Mouse (Mus musculus) retina, adult 2 months (tissue): ENCODE measurements around the gene Efcab6.
A peak's percentile ranks its signal among the peaks of the same experiment; 100 is the strongest.

ENCODE experiments used
- DNase-seq: peaks from one replicate; pipeline ENCODE4 v3.0.0-alpha.2; 2012; ENCODE audit warnings: low read depth, low spot score

Efcab6 gene

DNA sequence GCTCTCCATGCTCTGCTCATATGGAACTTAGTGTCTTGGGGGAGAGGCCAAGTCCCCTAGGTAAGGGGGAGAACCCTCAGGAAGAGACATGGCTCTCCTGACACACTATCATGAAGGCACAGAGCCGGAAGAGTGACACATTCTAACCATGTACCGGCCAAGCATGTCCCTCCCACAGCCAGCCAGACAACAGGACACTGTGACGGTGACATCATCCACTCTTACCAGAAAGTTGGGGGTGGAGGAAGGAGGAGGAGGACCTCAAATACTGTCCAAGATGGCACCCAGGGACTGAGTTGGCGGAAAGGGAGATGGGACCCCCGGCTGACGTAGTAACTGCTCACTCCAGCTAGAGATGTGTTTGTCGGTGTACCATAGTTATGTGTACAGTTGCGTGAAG is 181.4 kb downstream of the Efcab6 start:
- DNase-seq: no peak

GRCm38 (mm10) chr15:83879845-83880244 is 185.3 kb downstream of the Efcab6 start:
- no peak for DNase-seq

DNA sequence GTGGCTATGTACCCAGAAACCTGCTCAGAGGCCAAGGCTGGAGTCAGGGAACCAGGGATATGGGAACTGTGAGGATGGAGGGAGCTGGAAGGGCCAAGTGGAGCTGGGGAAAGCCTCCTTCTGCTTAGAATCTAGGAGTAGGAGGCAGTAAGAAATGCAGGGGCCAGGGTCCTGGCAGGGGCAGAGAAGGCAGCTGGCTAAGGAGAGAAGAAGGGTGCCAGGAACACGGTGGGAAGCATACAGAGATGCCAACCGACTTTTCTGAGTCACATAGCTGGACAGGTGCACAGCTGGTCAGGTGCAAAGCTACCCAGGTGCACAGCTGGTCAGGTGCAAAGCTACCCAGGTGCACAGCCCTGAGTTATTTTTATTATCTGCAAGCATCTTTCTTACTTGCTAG is 187.3 kb downstream of the Efcab6 start:
- DNase-seq: no peak

- no peak for DNase-seq
These were observed 187.9 kb downstream of the Efcab6 start for GRCm38 (mm10) chr15:83877155-83877866.

GRCm38 (mm10) chr15:83870936-83871335 is 194.2 kb downstream of the Efcab6 start:
- no peak for DNase-seq

DNA sequence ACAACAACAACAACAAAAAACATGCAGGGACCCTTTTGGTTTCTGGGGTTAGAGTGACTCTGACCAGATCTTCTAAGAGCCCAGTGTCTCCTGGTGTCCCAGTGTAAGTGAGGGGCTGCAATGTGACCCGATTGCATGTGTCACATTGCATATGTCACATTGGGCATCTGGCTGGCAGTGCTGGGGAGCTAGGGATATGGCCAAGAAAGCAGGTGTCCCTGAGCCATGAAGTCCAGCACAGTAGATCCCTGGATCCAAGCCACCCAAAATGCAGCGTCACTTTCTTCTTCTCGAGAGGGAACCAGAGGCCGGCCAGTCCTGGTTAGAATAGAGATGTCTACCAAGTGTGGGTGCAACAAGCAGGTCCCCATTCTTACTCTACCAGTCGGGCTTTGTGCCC is 199.6 kb downstream of the Efcab6 start:
- no peak for DNase-seq

- peak; percentile 2 for DNase-seq
These were observed 208.1 kb downstream of the Efcab6 start for GRCm38 (mm10) chr15:83857129-83857528.

GRCm38 (mm10) chr15:83853400-83853811 is 211.8 kb downstream of the Efcab6 start:
- no peak for DNase-seq

DNA sequence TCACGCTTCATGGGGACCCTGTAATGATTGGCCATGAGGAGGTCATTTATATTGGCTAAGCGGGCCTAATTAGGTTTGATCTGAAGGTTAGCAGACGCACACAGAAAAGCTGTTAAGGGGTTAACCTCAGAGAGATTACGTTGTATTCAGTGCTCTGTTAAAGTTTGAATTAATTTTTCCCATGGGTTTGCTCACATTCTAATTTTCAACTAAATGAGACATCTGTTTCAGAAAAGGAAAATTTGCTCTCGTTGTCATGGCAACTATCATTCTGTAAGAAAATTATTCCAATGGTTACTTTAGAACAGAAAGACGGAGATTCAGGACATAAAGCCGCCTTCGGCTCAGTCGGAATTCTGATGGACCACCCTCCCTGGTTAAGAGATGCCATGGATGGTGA is 217.0 kb downstream of the Efcab6 start:
- DNase-seq: no peak

GRCm38 (mm10) chr15:83847512-83847911 is 217.7 kb downstream of the Efcab6 start:
- no peak for DNase-seq

GRCm38 (mm10) chr15:83846592-83846991 is 218.6 kb downstream of the Efcab6 start:
- no peak for DNase-seq

DNA sequence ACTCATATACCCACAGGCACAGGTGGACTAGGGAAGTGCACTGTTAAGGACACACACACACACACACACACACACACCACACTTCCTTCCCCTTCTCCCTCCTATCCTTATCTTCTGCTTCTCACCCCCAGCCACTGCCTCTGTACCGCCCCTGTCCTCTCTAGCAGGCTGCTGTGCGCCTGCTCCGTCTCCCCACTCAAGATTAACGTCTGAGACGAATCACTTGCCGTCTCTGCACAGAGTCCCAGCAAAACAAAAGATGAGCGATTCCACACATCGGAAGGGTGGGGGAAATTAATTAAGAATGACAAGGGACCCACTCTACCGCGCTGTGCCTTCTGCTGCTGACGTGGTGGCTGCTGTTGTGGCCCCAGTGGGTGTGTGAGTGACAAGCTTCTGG is 219.4 kb downstream of the Efcab6 start:
- DNase-seq: no peak

GRCm38 (mm10) chr15:83842915-83843789 is 222.0 kb downstream of the Efcab6 start:
- no peak for DNase-seq

DNA sequence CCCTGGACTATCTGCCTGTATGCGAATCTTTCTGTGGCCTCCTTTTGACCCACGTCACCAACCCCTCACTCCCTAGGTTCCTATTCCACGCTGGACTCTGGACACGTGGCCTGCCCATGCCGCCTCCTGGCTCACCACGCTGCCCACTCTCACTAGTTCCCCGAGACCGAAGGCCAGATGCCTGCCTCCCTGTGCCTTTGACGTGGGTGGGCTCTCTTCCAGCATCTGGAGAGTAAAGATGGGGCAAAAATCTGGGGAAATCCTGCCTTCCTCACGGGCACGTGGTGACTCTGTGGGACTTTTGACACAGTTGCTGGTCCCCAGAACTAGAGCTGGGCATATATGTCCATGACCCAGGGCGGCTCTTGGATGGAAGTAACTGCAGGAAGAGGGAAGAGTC is 222.8 kb downstream of the Efcab6 start:
- DNase-seq: no peak

GRCm38 (mm10) chr15:83840950-83841719 is 224.0 kb downstream of the Efcab6 start:
- DNase-seq: no peak

- DNase-seq: no peak
These were observed 232.9 kb downstream of the Efcab6 start for GRCm38 (mm10) chr15:83832265-83832664.

DNA sequence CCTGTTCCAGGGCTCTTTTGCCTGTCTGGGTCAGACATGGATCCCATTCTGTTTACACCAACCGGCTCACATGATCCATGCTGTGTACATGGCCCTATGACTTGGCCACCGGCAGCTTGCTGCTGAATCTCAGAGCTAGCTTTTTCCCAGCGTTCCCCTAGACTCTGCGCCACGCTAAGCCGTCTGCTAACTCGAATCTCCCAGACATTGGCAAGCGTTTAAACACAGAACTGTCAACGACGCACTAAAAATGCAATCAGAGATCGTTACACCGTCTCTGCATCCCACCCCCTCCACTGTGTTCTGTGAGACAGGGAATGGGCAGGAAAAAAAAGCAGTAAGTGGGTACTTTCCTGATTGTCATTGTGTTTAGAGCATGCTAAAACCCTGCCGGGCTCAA is 236.0 kb downstream of the Efcab6 start:
- no peak for DNase-seq

- DNase-seq: no peak
These were observed 237.2 kb downstream of the Efcab6 start for GRCm38 (mm10) chr15:83828011-83828410.
